Mouse (Mus musculus): ENCODE data around the gene Lrmda. TPM values are rescaled to one million over a fixed set of nuclear protein-coding genes. Genes with fewer than 3 reads are reported as not detected.
A peak's percentile ranks its signal among the peaks of the same experiment; 100 is the strongest.

Gene Lrmda
- polyA plus RNA-seq, 1 experiment from 2014 or later = 0.25 TPM

DNA sequence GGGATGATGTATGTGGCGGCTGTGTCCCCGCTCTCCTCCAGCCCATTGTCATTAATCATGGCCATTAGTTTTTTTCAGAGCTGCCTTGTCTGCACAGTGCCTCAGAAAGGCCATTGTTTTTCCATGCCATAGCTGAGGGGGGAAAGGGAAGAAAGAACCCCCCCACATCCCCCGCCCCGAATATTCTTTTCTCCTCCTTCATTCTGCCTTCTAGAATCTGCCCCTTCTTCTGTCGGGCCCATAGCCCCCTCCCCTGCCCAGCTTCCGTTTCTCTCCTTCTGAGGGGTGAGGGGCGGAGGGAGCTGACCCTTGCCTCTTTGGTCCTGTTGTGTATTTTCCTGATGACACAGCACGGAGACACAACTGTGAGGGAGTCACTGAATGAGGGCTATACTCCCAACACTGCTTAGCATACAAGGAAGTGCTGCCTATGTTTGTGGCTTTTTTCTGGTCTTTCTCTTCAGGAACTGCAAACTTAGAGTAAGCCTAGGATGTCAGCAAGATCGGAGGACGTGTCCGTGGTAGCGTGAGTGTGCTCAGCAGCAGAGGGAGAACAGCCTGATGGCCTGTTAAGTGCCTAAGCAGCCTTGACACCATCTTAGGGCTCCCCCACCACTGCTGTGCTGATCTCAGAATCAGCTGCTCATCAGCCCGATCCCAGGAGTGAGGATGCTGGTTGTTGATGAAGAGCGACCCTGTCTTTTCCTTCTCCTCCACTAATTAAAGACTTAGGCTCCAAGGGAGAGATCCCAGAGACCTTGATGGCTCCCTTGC, 149.5 kb downstream of the Lrmda start:
- Histone ChIP-seq H3K4me3 (replicated peaks) (no peak overlapping the region), H3K9ac (no peak overlapping the region), H3K36me3 (no peaks in the 10 kb centered on the region), H3K4me2 (no peak overlapping the region), H3K27ac (no peak overlapping the region), H3K4me1 (replicated peaks) (no peaks in the 10 kb centered on the region), H3K27me3 (peaks cover 11% of the 10 kb centered on the region; the same call in 1 of the 2 replicates), H3K9me3 (replicated peaks) (no peaks in the 10 kb centered on the region)
- DNase-seq (no peak), ATAC-seq (ENCODE audit: low read depth) (no peak)
- 29% methylated on average over 14 of the region's 14 CpGs for WGBS (ENCODE audit: insufficient replicate concordance)

- DNase-seq (no peak), ATAC-seq (ENCODE audit: low read depth) (no peak)
- Histone ChIP-seq H3K4me1 (replicated peaks) (no peaks in the 10 kb centered on the region), H3K27ac (no peak overlapping the region), H3K36me3 (no peaks in the 10 kb centered on the region), H3K27me3 (no peaks in the 10 kb centered on the region), H3K9ac (no peak overlapping the region), H3K4me3 (replicated peaks) (no peak overlapping the region), H3K4me2 (no peak overlapping the region), H3K9me3 (replicated peaks) (no peaks in the 10 kb centered on the region)
- 68% methylated on average over 9 of the region's 9 CpGs for WGBS (ENCODE audit: insufficient replicate concordance)
Measured at GRCm38 (mm10) chr14:22174757-22175156, 155.2 kb downstream of the Lrmda start.

DNA sequence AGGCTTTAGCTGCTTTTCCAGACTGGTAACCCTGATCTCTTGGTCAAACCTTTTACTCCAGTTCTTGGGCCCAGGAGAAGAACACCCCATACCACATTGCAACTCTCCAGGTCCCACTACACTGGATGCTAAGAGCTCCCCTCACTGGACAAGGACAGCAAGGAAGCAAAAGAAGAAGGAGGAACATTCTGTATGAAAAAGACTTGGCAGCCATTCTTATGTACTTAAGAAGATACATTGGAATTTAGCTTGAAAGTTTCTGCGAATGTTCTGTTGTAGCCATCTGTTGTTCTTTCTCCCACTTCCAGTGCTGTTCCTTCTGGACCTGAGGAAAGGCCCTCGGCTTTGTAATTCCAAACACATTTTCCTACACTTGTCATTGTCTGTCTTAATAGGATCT, 160.2 kb downstream of the Lrmda start:
- 55% methylated on average over 2 of the region's 2 CpGs for WGBS (ENCODE audit: insufficient replicate concordance)
- Histone ChIP-seq H3K4me2 (no peak overlapping the region), H3K27me3 (no peaks in the 10 kb centered on the region), H3K36me3 (no peaks in the 10 kb centered on the region), H3K4me3 (replicated peaks) (no peak overlapping the region), H3K9me3 (replicated peaks) (no peaks in the 10 kb centered on the region), H3K9ac (no peak overlapping the region), H3K4me1 (replicated peaks) (no peaks in the 10 kb centered on the region), H3K27ac (no peak overlapping the region)
- DNase-seq = no peak
- no peak for ATAC-seq (ENCODE audit: low read depth)

GRCm38 (mm10) chr14:22181508-22181907, 162.0 kb downstream of the Lrmda start:
- H3K4me3 ChIP-seq (replicated peaks) = no peak overlapping the region
- ATAC-seq (ENCODE audit: low read depth) (no peak), DNase-seq (no peak)
- H3K27ac ChIP-seq = no peak overlapping the region
- H3K9me3 ChIP-seq (replicated peaks) = no peaks in the 10 kb centered on the region
- no peaks in the 10 kb centered on the region for H3K27me3 ChIP-seq
- 73% methylated on average over 5 of the region's 6 CpGs for WGBS (ENCODE audit: insufficient replicate concordance)
- H3K36me3 ChIP-seq = no peaks in the 10 kb centered on the region
- H3K4me2 ChIP-seq = no peak overlapping the region
- no peaks in the 10 kb centered on the region for H3K4me1 ChIP-seq (replicated peaks)
- no peak overlapping the region for H3K9ac ChIP-seq

GRCm38 (mm10) chr14:22183195-22183594, 163.7 kb downstream of the Lrmda start:
- H3K4me1 ChIP-seq (replicated peaks) = no peaks in the 10 kb centered on the region
- no peak overlapping the region for H3K9ac ChIP-seq
- H3K9me3 ChIP-seq (replicated peaks) = no peaks in the 10 kb centered on the region
- peak; percentile 5 for DNase-seq
- no peaks in the 10 kb centered on the region for H3K36me3 ChIP-seq
- H3K4me2 ChIP-seq = no peak overlapping the region
- ATAC-seq (ENCODE audit: low read depth) = no peak
- H3K27ac ChIP-seq = no peak overlapping the region
- H3K4me3 ChIP-seq (replicated peaks) = no peak overlapping the region
- no peaks in the 10 kb centered on the region for H3K27me3 ChIP-seq
- whole genome bisulfite sequencing (ENCODE audit: insufficient replicate concordance) = 7% methylated on average over 3 of the region's 3 CpGs

DNA sequence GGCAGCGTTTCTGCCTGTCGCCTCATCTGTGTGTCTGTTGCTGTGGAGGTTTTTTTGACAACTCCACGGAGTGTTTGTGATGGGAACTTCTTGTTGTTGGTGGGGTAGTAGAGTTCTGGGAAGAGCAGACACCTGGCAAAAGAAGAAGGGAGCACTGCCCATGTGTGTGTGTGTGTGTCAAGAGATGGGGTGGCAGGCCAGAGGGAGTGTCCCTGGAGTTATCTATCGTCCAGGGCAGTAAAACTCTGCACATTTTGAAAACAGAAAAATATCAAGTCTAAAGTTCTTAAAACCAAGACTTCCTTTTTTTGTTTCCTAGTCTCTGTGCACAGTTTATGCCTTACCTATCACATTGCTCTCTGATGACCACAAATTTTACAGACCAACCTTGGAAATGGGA, 165.9 kb downstream of the Lrmda start:
- no peaks in the 10 kb centered on the region for H3K36me3 ChIP-seq
- no peak overlapping the region for H3K9ac ChIP-seq
- no peaks in the 10 kb centered on the region for H3K4me1 ChIP-seq (replicated peaks)
- no peaks in the 10 kb centered on the region for H3K27me3 ChIP-seq
- DNase-seq (no peak), ATAC-seq (ENCODE audit: low read depth) (no peak)
- H3K27ac ChIP-seq = no peak overlapping the region
- no peak overlapping the region for H3K4me3 ChIP-seq (replicated peaks)
- H3K9me3 ChIP-seq (replicated peaks) = no peaks in the 10 kb centered on the region
- 39% methylated on average over 4 of the region's 4 CpGs for WGBS (ENCODE audit: insufficient replicate concordance)
- H3K4me2 ChIP-seq = no peak overlapping the region

- no peaks in the 10 kb centered on the region for H3K27me3 ChIP-seq
Measured at GRCm38 (mm10) chr14:22190111-22190510, 170.6 kb downstream of the Lrmda start.

DNA sequence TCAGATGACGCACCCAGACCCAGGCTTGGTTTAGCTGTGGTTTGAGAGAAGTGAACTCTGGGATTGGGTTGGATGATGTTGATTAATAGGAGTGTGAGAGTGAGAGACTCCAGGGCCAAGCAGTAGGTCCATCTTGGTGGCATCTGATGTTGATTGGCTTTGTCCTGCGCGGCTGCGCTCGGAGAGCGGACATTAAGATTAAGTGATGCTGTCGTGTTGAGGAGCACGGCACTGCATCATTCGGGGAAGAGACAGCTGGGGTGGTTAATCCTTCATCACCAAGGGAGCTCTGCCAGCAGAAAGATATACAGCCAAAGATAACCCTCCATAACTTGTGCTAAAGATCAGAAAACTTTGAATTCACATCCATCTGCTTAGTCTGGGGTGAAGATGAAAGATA, 172.7 kb downstream of the Lrmda start:
- no peaks in the 10 kb centered on the region for H3K36me3 ChIP-seq
- H3K4me3 ChIP-seq (replicated peaks) = no peak overlapping the region
- no peaks in the 10 kb centered on the region for H3K27me3 ChIP-seq
- 73% methylated on average over 9 of the region's 9 CpGs for WGBS (ENCODE audit: insufficient replicate concordance)
- no peak overlapping the region for H3K9ac ChIP-seq
- ATAC-seq (ENCODE audit: low read depth) (no peak), DNase-seq (no peak)
- no peaks in the 10 kb centered on the region for H3K9me3 ChIP-seq (replicated peaks)
- no peak overlapping the region for H3K4me2 ChIP-seq
- no peaks in the 10 kb centered on the region for H3K4me1 ChIP-seq (replicated peaks)
- H3K27ac ChIP-seq = no peak overlapping the region

More at GRCm38 (mm10) chr14:22190111-22190510, 170.6 kb downstream of the Lrmda start:
- WGBS (ENCODE audit: insufficient replicate concordance) = 45% methylated on average over 6 of the region's 6 CpGs
- no peak overlapping the region for H3K4me3 ChIP-seq (replicated peaks)
- H3K4me2 ChIP-seq = no peak overlapping the region
- no peaks in the 10 kb centered on the region for H3K9me3 ChIP-seq (replicated peaks)
- ATAC-seq (ENCODE audit: low read depth) = no peak
- DNase-seq = no peak
- no peaks in the 10 kb centered on the region for H3K4me1 ChIP-seq (replicated peaks)
- H3K9ac ChIP-seq = no peak overlapping the region
- H3K36me3 ChIP-seq = no peaks in the 10 kb centered on the region
- H3K27ac ChIP-seq = no peak overlapping the region

DNA sequence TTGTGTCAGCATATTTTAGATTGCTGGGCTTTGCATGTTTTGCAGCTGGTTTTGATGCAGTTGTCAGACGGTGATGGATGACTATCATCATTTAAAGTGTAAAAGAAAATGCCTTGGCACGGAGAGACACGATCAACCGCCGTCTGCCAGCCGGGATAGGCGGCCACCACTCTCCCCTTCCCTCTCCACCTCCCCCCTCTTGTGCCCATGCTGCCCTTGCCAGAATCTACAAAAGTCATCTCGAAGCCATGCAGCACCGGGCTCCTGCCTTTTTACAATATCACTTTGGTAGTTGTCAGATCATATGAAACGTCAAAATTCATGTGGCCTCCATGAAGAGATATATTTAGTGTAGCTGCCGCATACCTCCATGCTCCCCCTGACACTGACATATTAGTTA, 178.5 kb downstream of the Lrmda start:
- H3K9ac ChIP-seq = no peak overlapping the region
- DNase-seq (no peak), ATAC-seq (ENCODE audit: low read depth) (no peak)
- H3K4me3 ChIP-seq (replicated peaks) = no peak overlapping the region
- 69% methylated on average over 11 of the region's 11 CpGs for WGBS (ENCODE audit: insufficient replicate concordance)
- no peaks in the 10 kb centered on the region for H3K9me3 ChIP-seq (replicated peaks)
- H3K27me3 ChIP-seq = no peaks in the 10 kb centered on the region
- H3K4me1 ChIP-seq (replicated peaks) = no peaks in the 10 kb centered on the region
- H3K27ac ChIP-seq = no peak overlapping the region
- no peaks in the 10 kb centered on the region for H3K36me3 ChIP-seq
- H3K4me2 ChIP-seq = no peak overlapping the region

DNA sequence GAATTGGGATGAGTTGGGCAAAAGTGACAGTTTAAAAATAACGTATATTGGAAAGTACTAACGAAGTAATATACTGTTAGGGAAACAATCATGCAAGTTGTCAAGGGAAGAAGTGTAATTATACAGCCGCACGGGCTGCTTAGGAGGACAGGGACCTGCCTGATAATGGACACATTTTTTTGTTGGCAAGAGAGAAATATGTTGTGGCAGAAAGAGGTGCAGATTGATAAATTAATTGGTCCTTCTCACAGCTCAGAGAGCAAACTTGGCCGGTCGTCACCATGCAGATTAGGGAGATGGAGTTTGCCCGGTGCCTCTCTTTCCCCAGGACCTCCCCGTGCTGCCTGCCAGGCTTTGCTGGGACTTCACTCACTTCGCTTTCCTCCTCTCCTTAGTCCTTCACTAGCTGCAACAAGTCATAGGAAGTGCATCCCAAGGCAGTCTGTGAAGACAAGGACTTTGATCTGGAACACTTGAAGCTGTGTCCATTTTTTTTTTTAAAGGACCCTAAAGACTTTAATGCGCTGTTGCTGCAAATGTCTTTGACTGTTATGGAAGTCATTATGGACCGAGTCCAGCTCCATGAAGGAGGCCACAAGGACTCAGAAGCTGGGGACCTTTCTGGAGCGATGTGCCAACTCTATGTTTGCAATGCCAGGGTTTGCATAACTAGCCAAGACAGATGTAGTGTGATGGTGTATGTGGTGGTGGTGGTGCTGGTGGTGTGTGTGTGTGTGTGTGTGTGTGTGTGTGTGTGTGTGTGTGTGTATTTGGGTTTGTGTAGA, 179.3 kb downstream of the Lrmda start:
- Histone ChIP-seq H3K4me1 (replicated peaks) (no peaks in the 10 kb centered on the region), H3K36me3 (no peaks in the 10 kb centered on the region), H3K4me2 (no peak overlapping the region), H3K9me3 (replicated peaks) (no peaks in the 10 kb centered on the region), H3K27me3 (no peaks in the 10 kb centered on the region), H3K4me3 (replicated peaks) (no peak overlapping the region), H3K27ac (no peak overlapping the region), H3K9ac (no peak overlapping the region)
- 78% methylated on average over 12 of the region's 12 CpGs for WGBS (ENCODE audit: insufficient replicate concordance)
- ATAC-seq (ENCODE audit: low read depth) (no peak), DNase-seq (no peak)

DNA sequence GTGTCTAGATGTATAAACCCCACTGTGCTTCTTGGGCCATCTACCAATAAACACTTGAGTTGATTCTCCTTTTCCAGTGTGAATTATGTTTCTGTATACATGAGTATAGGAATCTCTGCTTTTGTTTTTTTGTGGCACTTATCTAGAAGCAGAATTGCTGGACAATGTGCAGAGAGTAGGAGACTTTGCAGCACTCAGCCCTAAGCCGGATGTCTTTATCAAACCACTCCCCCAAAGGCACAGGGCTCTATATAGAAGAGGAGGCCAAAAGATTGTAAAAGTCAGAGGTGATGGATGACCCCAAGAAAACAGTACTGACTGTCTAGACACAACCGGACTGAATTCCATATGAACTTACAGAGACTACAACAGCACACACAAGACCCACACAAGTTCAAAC, 182.2 kb downstream of the Lrmda start:
- H3K27ac ChIP-seq = no peak overlapping the region
- H3K9me3 ChIP-seq (replicated peaks) = no peaks in the 10 kb centered on the region
- H3K4me1 ChIP-seq (replicated peaks) = peaks cover 4% of the 10 kb centered on the region; the same call in 1 of the 2 replicates
- DNase-seq (no peak), ATAC-seq (ENCODE audit: low read depth) (no peak)
- no peak overlapping the region for H3K4me3 ChIP-seq (replicated peaks)
- H3K27me3 ChIP-seq = no peaks in the 10 kb centered on the region
- WGBS (ENCODE audit: insufficient replicate concordance) = 63% methylated on average over 2 of the region's 2 CpGs
- no peak overlapping the region for H3K9ac ChIP-seq
- H3K36me3 ChIP-seq = no peaks in the 10 kb centered on the region
- H3K4me2 ChIP-seq = no peak overlapping the region
